8 mouse cellular contexts compared by ENCODE assay signal in genomic region chr7:132930055-132930454, GRCm38 (mm10). TPM values are rescaled to one million over a fixed set of nuclear protein-coding genes. Genes with fewer than 3 reads are reported as not detected.
DNase-seq lines count a peak whose midpoint lies in the region; ATAC-seq and TF ChIP-seq lines count a peak whose summit lies in the region.

No protein-coding gene starts in this region.

- peaks cover 8% of the 10 kb centered on the region for H3K4me1 ChIP-seq in heart, embryonic 12.5 days (replicated peaks)
- no peaks in the 10 kb centered on the region for H3K4me1 ChIP-seq in ES-Bruce4 (ENCODE audit: control insufficient read depth, insufficient read depth, low read length)
- H3K4me1 ChIP-seq in forebrain, embryonic 14.5 days (ENCODE audit: control insufficient read depth, insufficient read depth, low read length), result peaks cover 13% of the 10 kb centered on the region
- peaks cover 7% of the 10 kb centered on the region for H3K4me1 ChIP-seq in liver, embryonic 11.5 days (replicated peaks; ENCODE audit: control insufficient read depth, insufficient read depth, low read length)

- H3K9me3 ChIP-seq in heart, embryonic 12.5 days (replicated peaks), result no peaks in the 10 kb centered on the region
- peaks cover 10% of the 10 kb centered on the region; the same call in 1 of the 2 replicates for H3K9me3 ChIP-seq in ES-Bruce4 (replicated peaks; ENCODE audit: control insufficient read depth, insufficient read depth, low read length, poor library complexity, severe bottlenecking)
- no peaks in the 10 kb centered on the region for H3K9me3 ChIP-seq in forebrain, embryonic 14.5 days (replicated peaks; ENCODE audit: control insufficient read depth, low read length)
- no peaks in the 10 kb centered on the region for H3K9me3 ChIP-seq in liver, embryonic 11.5 days (ENCODE audit: control insufficient read depth, low read length)

- peak overlapping the region; percentile 86; the same call in 1 of the 2 replicates for H3K27ac ChIP-seq in heart, embryonic 12.5 days (ENCODE audit: poor library complexity, severe bottlenecking)
- no peak overlapping the region for H3K27ac ChIP-seq in ES-Bruce4 (ENCODE audit: insufficient read depth, low read length)
- no peak overlapping the region for H3K27ac ChIP-seq in forebrain, embryonic 14.5 days (ENCODE audit: low read depth, low read length)
- H3K27ac ChIP-seq in liver, embryonic 11.5 days (ENCODE audit: low read depth, low read length), result no peak overlapping the region

- intact Hi-C loops in heart, postnatal 14 days (cut with DNase I), result loop anchor here (5.0 kb wide), 1 partner anchor 72 kb away; no protein-coding TSS in a partner anchor

- no peak for ATAC-seq in heart, embryonic 12.5 days (ENCODE audit: insufficient number of reproducible peaks, low FRiP score)
- ATAC-seq in forebrain, embryonic 14.5 days, result no peak
- ATAC-seq in liver, embryonic 11.5 days (replicated peaks; ENCODE audit: low FRiP score), result no peak

- no peaks in the 10 kb centered on the region for H3K36me3 ChIP-seq in heart, embryonic 12.5 days
- H3K36me3 ChIP-seq in ES-Bruce4 (ENCODE audit: control insufficient read depth, insufficient read depth, low read length, poor library complexity, severe bottlenecking), result no peaks in the 10 kb centered on the region
- H3K36me3 ChIP-seq in forebrain, embryonic 14.5 days (ENCODE audit: control insufficient read depth, insufficient read depth, low read length), result no peaks in the 10 kb centered on the region
- no peaks in the 10 kb centered on the region for H3K36me3 ChIP-seq in liver, embryonic 11.5 days (ENCODE audit: control insufficient read depth, insufficient read depth, low read length)

- peak overlapping the region; percentile 96 for H3K4me3 ChIP-seq in heart, embryonic 12.5 days
- H3K4me3 ChIP-seq in ES-Bruce4 (ENCODE audit: low read depth, low read length), result no peak overlapping the region
- peak overlapping the region; percentile 99 for H3K4me3 ChIP-seq in forebrain, embryonic 14.5 days (ENCODE audit: low read depth, low read length)
- peak overlapping the region; percentile 98 for H3K4me3 ChIP-seq in liver, embryonic 11.5 days (ENCODE audit: low read depth, low read length)

- no peak for TF ChIP-seq EP300 in ES-Bruce4 (IDR thresholded peaks at IDR 0.05; ENCODE audit: insufficient read depth, low read depth, low read length)

- peak overlapping the region; percentile 99 for H3K9ac ChIP-seq in heart, embryonic 12.5 days
- no peak overlapping the region for H3K9ac ChIP-seq in ES-Bruce4 (ENCODE audit: low read depth, poor library complexity, severe bottlenecking)
- no peak overlapping the region; the same call in 1 of the 2 replicates for H3K9ac ChIP-seq in forebrain, embryonic 14.5 days (ENCODE audit: low read length)
- peak overlapping the region; percentile 97 for H3K9ac ChIP-seq in liver, embryonic 11.5 days (ENCODE audit: low read depth, low read length)

- peak; percentile 26 for TF ChIP-seq CTCF in ES-Bruce4 (IDR thresholded peaks at IDR 0.05; ENCODE audit: low read depth, low read length)

- peak overlapping the region; percentile 80 for H3K4me2 ChIP-seq in heart, embryonic 12.5 days
- peak overlapping the region; percentile 68 for H3K4me2 ChIP-seq in forebrain, embryonic 14.5 days (ENCODE audit: low read length)
- peak overlapping the region; percentile 79 for H3K4me2 ChIP-seq in liver, embryonic 11.5 days

- 89% methylated on average over 5 of the region's 5 CpGs for WGBS in heart, embryonic 12.5 days
- WGBS in forebrain, embryonic 14.5 days, result 84% methylated on average over 5 of the region's 5 CpGs
- 80% methylated on average over 5 of the region's 5 CpGs for WGBS in liver, embryonic 11.5 days

- DNase-seq in heart, postnatal 14 days, result no peak
- DNase-seq in forebrain, embryonic 14.5 days (ENCODE audit: low spot score), result no peak
- DNase-seq in liver, embryonic 11.5 days (ENCODE audit: low spot score), result no peak
- DNase-seq in cerebellum, adult 9-10 months, result no peak
- DNase-seq in adrenal gland, postnatal 14 days, result no peak
- no peak for DNase-seq in Muller cell, postnatal 12 days (ENCODE audit: inconsistent ontology term)

- no peak for TF ChIP-seq POLR2A in ES-Bruce4 (IDR thresholded peaks at IDR 0.05; ENCODE audit: insufficient read depth, low read length)

- H3K27me3 ChIP-seq in heart, embryonic 12.5 days (replicated peaks), result no peaks in the 10 kb centered on the region
- no peaks in the 10 kb centered on the region for H3K27me3 ChIP-seq in ES-Bruce4 (ENCODE audit: control insufficient read depth, insufficient read depth, low read length, poor library complexity, severe bottlenecking)
- no peaks in the 10 kb centered on the region for H3K27me3 ChIP-seq in forebrain, embryonic 14.5 days (replicated peaks; ENCODE audit: control insufficient read depth, insufficient read depth, low read length)
- no peaks in the 10 kb centered on the region for H3K27me3 ChIP-seq in liver, embryonic 11.5 days (replicated peaks; ENCODE audit: control insufficient read depth, insufficient read depth, low read length)

RNA-seq across cellular contexts. Expression of gene Zranb1, which starts 0.9 kb away (rescaled TPM):
- 10.3 and 11.2 TPM in 2 replicates for polyA plus RNA-seq in heart, embryonic 12.5 days (2016; fragmentation: Nextera tagmentation; extraction: Ambion mirVana)
- 10 to 100 TPM; 31.0 to 31.5 TPM for total RNA-seq in heart, postnatal 14 days (2021)
- polyA plus RNA-seq in ES-Bruce4 (2011; ENCODE audit: insufficient read depth, insufficient read length, low read depth, missing spikeins), result 28.9 and 29.9 TPM in 2 replicates
- 20.9 and 22.2 TPM in 2 replicates for polyA plus RNA-seq in forebrain, embryonic 14.5 days (2014; fragmentation: Nextera tagmentation; extraction: Ambion mirVana)
- 9.6 and 10.9 TPM in 2 replicates for polyA plus RNA-seq in liver, embryonic 11.5 days (2014; fragmentation: Nextera tagmentation; extraction: Ambion mirVana)
- 30.4 and 33.9 TPM in 2 replicates for total RNA-seq in adrenal gland, postnatal 14 days (2021)

Comparison
In these comparisons a context has a peak if more than half of its experiments do, and no peak if none do; other contexts are left out.
1. H3K9ac ChIP-seq: peak in heart, embryonic 12.5 days (single experiment) and liver, embryonic 11.5 days (single experiment); none in ES-Bruce4 (single experiment) and forebrain, embryonic 14.5 days (single experiment).
2. Peak in every context shown above with its lines, with median percentiles within 50 percentile points of each other: H3K4me2 ChIP-seq.